Mouse (Mus musculus) intestine, embryonic 14.5 days (tissue): ENCODE results near the gene Hsd17b2. TPM values are rescaled to one million over a fixed set of nuclear protein-coding genes. Genes with fewer than 3 reads are reported as not detected.

Experiments used
- ATAC-seq: fragments of 200-750 bp; cut with Nextera tagmentation; replicated peaks from 2 replicates; pipeline ENCODE4 v1.8.0; 2017; ENCODE audit warnings: low read depth, moderate number of reproducible peaks, moderate TSS enrichment, moderate library complexity; ENCODE audit not compliant: low FRiP score, low TSS enrichment
- DNase-seq: peaks from one replicate; pipeline ENCODE4 v3.0.0-alpha.2; 2018; ENCODE audit warnings: low spot score
- H3K27ac ChIP-seq: fragments of 300-500 bp; sonication (generic); 2 replicates; pipeline ENCODE4 v1.5.1; 2014; ENCODE audit warnings: low read depth, mild to moderate bottlenecking, control low read depth
- H3K27me3 ChIP-seq: fragments of 300-500 bp; sonication (generic); replicated peaks from 2 replicates; pipeline ENCODE4 v1.6.1; 2014; ENCODE audit warnings: low read length, control low read depth; ENCODE audit not compliant: control insufficient read depth, insufficient read depth
- H3K36me3 ChIP-seq: fragments of 300-500 bp; sonication (generic); 2 replicates; pipeline ENCODE4 v1.6.1; 2014; ENCODE audit warnings: low read length, control low read depth; ENCODE audit not compliant: control insufficient read depth, insufficient read depth
- H3K4me1 ChIP-seq: fragments of 300-500 bp; sonication (generic); replicated peaks from 2 replicates; pipeline ENCODE4 v1.6.1; 2014; ENCODE audit warnings: low read length, control low read depth, mixed read lengths; ENCODE audit not compliant: control insufficient read depth, insufficient read depth
- H3K4me2 ChIP-seq: fragments of 300-500 bp; sonication (generic); 2 replicates; pipeline ENCODE4 v1.6.1; 2014; ENCODE audit warnings: low read length
- H3K4me3 ChIP-seq: fragments of 300-500 bp; sonication (generic); 2 replicates; pipeline ENCODE4 v1.5.1; 2014; ENCODE audit warnings: low read depth, low read length, control low read depth, mixed read lengths
- H3K9ac ChIP-seq: fragments of 300-500 bp; sonication (generic); 2 replicates; pipeline ENCODE4 v1.6.1; 2014; ENCODE audit warnings: mild to moderate bottlenecking, low read length
- H3K9me3 ChIP-seq: fragments of 300-500 bp; sonication (generic); 2 replicates; pipeline ENCODE4 v1.6.1; 2016; ENCODE audit warnings: low read length, control low read depth; ENCODE audit not compliant: control insufficient read depth
- WGBS: fragments of 180-500 bp; shearing (Covaris S2); extraction: QIAGEN DNeasy Blood & Tissue Kit; methylation state at CpG from one replicate; pipeline ENCODE4 v1.1.7; 2014; 5-methylcytosine and 5-hydroxymethylcytosine counted together
- polyA plus RNA-seq: library from polyadenylated mRNA; unstranded; fragments of >200 nt; fragmentation: Nextera tagmentation; extraction: Ambion mirVana; gene quantifications from 2 replicates; pipeline ENCODE4 v1.2.1, GENCODE M21; 2014

Hsd17b2 gene
- polyA plus RNA-seq, 1 experiment from 2014 or later = 16.2 TPM

DNA sequence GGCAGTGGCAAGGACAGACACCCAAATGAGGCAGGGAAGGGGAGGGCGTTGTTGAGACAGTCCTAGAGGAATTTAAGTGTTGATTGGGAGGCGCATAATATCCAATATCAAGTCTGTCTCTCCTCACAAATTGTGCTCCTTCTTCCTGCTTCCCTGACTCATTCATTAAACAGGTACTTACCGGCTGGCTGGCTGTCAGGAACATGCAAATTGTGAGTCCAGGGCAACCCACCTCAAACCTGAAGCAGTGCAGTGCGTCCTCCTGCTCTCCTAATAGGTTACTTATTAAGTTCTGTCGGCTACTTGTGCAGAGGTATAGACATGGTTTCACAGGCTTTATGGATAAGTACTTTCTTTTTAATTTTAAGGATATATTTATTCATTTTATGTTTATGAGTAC lies 103.7 kb downstream of the Hsd17b2 start:
- H3K36me3 ChIP-seq = no peaks in the 10 kb centered on the region
- peaks cover 5% of the 10 kb centered on the region for H3K4me1 ChIP-seq
- H3K4me2 ChIP-seq = no peak overlapping the region
- H3K4me3 ChIP-seq = no peak overlapping the region
- DNase-seq = no peak
- H3K9me3 ChIP-seq = no peaks in the 10 kb centered on the region
- no peaks in the 10 kb centered on the region for H3K27me3 ChIP-seq
- H3K27ac ChIP-seq = no peak overlapping the region
- no peak; the same call in 1 of the 2 replicates for ATAC-seq
- no peak overlapping the region for H3K9ac ChIP-seq
- 60% methylated on average over 5 of the region's 5 CpGs for WGBS

Other genes with a start within 250 kb of the Hsd17b2 start
- gene Plcg2, start 203.6 kb upstream of the Hsd17b2 start, polyA plus RNA-seq = 3.2 and 3.4 TPM in 2 replicates
- gene Sdr42e1, start 28.2 kb upstream of the Hsd17b2 start, polyA plus RNA-seq = 4.2 and 4.4 TPM in 2 replicates
- 52.6 and 53.9 TPM in 2 replicates for gene Mphosph6, start 100.0 kb downstream of the Hsd17b2 start, polyA plus RNA-seq